Mouse (Mus musculus): ENCODE measurements at regions not wholly inside any gene's neighbourhood (a gene's known extent, or its start where the extent isn't known, plus 50 kb on each side); places are given as distances from the start of the nearest gene placed in this dataset.

- DNase-seq (ENCODE audit: extremely low spot score in 1 of 2, low spot score in 1 of 2), result peak; percentile 69 to 84
These were observed 186.3 kb downstream of the Pdgfra start for GRCm38 (mm10) chr5:75338439-75338838.

DNA sequence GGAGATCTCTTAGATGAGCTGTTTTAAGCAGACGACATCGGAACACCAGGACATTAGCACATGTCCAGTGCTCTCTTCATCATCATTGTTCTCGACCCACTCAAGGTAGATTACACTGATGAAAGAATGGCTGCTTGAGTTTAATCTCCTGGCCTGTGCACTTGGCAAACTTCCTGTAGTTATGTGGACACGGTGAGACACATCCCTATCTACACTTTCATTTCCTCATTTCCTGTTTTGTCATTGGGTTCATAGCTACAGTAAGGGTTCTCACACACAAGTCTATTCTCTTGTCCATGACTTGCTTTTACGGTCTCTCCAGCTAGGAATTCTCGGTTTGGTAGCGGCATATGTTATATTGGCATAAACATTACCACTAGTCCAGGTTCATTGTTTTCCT lies 190.5 kb downstream of the Pdgfra start:
- no peak for DNase-seq (ENCODE audit: extremely low spot score in 1 of 2, low spot score in 1 of 2)

GRCm38 (mm10) chr5:75346836-75347773 lies 195.0 kb downstream of the Pdgfra start:
- DNase-seq (ENCODE audit: extremely low spot score in 1 of 2, low spot score in 1 of 2), result peak in 1 of 2 experiments; percentile 13

DNA sequence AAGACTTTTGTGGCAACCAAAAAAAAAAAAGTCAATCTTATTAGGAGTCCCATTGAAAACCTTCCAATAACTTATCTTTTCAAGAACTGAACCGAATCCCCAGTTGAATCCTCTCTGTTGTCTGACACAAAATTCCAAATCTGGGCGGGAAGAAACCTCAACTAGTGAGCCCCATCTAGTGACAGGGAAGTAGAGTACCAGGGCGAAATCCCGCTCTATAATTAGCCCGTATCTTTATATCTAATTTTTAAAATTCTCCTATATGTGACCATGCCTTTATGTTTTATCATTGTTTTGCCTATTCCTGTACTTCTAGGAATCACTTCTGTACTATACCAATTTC lies 195.7 kb downstream of the Pdgfra start:
- DNase-seq (ENCODE audit: extremely low spot score in 1 of 2, low spot score in 1 of 2), result peak in 1 of 2 experiments; percentile 47

DNA sequence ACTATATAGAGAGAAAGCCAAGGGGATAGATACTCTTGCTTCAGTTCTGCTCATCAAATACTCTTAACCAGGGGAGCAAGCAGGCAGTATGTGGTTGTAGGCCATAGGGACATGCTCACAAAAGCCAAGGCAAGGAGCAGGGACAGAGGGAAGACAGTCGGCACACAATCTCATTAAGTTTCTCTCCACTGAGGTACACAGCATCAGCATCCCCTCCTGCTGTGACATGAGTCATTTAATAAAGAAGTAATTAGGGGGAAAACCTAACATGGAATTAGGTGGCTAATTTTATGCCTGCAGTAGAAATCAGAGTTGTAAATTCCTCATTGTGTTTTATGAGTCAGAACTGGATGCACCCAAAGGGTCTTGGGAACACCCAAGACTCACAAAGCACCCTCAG lies 203.2 kb downstream of the Pdgfra start:
- no peak for DNase-seq (ENCODE audit: extremely low spot score in 1 of 2, low spot score in 1 of 2)

DNA sequence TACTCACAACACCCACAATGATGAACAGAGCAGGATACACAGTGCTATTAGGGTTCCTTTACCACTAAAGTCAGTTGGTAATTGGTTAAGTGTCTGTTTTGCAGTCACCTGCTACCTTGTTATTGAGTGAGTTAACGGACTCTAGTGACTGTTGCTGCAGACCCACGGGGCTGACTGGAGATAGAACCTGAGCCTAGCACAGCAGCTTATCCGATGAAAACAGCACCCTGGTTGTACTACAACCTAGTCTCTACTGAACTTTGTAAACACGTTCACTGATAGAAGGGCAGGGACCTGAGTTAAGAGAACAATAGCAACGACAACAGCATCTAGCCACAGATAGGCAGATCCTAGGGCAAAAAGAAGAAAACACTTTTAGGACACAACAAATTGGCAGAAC lies 206.8 kb downstream of the Pdgfra start:
- no peak for DNase-seq (ENCODE audit: extremely low spot score in 1 of 2, low spot score in 1 of 2)

GRCm38 (mm10) chr5:75363832-75364231 lies 210.9 kb upstream of the Kit start:
- DNase-seq (ENCODE audit: extremely low spot score in 1 of 2, low spot score in 1 of 2), result no peak

GRCm38 (mm10) chr5:75367282-75367681 lies 207.4 kb upstream of the Kit start:
- DNase-seq (ENCODE audit: extremely low spot score in 1 of 2, low spot score in 1 of 2), result no peak

DNA sequence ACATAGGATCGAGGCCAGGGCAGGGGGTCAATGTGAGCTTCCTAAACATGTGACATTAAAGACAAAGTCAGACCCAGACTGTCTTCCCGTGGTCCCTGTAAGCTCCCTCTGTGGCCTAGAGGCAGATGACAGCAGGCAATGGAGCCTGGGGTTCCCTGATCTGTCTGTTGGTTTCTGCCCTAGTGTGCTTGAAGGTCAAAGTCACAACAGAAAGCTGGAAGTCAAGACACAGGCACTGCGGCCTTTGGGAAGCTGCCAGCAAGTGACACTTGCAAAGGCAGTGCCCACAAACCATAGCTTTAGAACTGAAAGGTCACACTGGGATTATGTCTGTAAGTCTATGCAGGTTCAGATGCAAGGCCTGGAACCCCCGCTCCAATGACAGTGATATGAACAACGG lies 206.0 kb upstream of the Kit start:
- no peak for DNase-seq (ENCODE audit: extremely low spot score in 1 of 2, low spot score in 1 of 2)

DNA sequence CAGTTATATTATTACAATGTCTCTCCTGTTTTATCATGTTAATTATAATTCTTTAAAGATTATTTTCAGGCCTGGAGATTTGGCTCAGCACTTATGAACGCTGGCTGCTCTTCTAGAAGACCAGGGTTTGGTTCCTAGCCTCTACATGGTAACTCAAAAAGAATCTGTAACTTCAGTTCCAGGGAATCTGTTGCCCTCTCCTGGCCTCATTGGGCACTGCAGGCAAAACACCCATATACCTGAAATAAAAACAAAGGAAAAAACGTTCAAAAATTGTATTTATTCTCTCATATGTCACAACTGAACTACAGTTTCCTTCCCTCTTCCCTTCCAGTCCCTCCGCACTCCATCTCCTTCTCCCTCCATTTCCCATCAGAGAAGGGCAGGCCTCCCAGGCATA lies 201.9 kb upstream of the Kit start:
- no peak for DNase-seq (ENCODE audit: extremely low spot score in 1 of 2, low spot score in 1 of 2)

DNA sequence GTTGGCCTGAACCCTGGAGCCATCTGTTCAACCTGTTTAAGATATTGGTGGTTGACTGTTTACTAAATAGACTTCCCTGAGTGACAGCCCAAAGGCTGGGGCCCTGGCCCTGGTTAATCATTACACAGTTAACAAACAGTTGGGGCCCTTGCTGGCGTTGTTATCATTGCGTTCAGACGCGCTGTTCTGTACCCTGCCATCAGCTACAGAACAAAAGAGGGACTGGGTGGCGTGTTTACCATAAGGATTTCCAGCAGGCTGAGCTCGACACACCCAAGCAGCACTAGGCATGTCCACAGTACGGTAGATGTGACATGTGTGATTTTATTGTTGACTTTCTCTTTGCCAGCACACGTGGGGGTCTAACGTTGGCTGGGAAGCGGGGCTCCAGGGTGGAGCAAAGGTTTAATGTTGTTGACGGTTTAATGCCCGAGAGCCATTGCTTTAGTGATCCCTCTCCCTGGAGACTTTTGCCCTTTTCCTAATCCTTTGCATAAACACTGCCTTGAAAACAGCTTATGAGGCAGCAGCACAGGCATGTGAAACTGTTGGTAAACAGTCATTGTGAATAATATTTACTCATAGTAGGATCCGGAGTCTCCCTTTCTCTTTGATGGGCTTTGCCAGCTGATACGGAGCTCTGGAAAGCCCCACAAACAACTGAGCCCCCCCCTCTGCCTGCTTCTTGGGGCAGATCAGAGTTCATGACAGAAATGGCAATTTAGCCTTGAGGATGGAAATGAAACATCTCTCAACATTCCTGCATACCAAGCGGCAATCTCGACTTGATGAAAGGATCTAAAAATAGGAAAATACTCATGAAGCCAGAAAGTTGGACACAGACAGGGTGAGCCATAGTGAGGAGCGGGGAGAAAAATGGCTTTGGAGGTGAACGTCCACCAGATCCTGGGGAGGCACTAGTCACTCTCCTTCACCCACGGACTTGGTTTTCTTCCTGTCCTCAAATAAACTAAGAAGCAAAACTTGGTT lies 197.1 kb upstream of the Kit start:
- DNase-seq (ENCODE audit: extremely low spot score in 1 of 2, low spot score in 1 of 2), result no peak

- DNase-seq (ENCODE audit: extremely low spot score in 1 of 2, low spot score in 1 of 2), result no peak
These were observed 196.1 kb upstream of the Kit start for GRCm38 (mm10) chr5:75378655-75379054.

GRCm38 (mm10) chr5:75380340-75380739 lies 194.4 kb upstream of the Kit start:
- no peak for DNase-seq (ENCODE audit: extremely low spot score in 1 of 2, low spot score in 1 of 2)

DNA sequence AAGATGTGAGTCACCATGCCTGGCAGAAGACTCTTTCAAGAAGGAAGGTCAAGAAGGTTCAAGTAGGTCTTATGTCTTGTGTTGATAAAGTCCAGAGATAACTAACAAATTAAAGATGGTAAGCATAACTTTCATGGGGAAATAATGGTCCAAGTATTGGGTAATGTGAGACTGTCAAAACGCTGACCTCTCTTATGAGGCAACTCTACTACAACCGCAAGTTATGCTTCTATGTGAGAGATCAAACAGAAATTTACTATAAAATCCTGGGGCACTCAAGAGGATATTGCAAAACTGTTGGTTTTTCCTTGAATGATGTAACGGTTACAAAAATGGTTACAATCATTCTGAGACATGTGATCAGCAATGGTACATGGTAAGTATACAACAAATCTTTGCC lies 192.6 kb upstream of the Kit start:
- no peak for DNase-seq (ENCODE audit: extremely low spot score in 1 of 2, low spot score in 1 of 2)

GRCm38 (mm10) chr5:75387886-75388454 lies 186.7 kb upstream of the Kit start:
- peak in 1 of 2 experiments; percentile 11 for DNase-seq (ENCODE audit: extremely low spot score in 1 of 2, low spot score in 1 of 2)

DNA sequence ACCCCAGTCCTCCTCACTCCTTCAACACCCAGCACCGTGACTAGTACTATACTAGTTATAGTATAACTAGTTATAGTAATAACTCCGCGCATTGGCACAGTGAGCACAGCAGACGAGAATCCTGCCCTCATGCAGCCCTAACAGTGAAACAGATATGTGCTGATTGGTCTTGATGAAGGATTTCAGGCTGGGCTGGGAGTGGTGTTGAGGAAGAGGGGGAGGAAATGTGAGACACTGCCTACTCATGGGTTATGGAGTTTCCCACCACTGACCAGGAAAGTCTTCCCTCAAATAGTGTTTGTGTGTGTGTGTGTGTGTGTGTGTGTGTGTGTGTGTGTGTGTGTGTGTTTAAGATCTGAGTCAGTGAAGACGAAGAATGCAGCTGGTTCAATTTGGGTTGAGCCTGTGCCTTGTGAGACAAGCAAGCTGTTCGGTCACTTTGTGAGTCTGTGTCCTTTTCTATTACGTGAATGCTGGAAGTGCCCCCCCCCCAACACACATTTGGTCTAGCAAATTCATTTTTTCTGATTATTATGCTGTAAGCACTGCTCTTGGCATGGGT lies 185.9 kb upstream of the Kit start:
- DNase-seq (ENCODE audit: extremely low spot score in 1 of 2, low spot score in 1 of 2), result no peak

DNA sequence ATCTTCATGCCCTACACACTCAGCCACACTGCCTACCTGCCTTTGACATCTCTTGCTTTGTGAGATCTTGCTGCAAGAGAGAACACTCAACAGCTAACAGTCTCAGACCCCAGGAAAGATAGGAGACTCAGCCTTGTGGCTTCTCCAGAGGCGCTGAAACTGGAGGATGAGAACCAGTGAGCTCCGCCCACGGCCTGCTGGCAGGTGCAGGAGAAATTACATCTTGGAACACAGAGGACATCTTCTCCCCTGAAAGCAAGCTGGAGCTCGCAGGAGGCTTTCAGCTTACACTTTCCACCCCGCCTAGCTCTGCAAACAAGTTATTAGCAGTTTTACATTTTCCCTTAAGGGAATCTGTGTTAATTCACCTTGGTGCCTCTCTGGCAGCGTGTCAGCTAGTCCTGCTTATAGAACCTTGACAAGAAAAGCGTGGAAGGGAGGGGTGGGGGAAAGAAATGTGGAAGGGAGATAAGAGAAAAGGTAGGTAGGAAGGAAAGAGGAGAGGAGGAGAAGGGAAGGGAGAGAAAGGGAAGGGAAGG lies 185.2 kb upstream of the Kit start:
- peak; percentile 34 to 64 for DNase-seq (ENCODE audit: extremely low spot score in 1 of 2, low spot score in 1 of 2)

DNA sequence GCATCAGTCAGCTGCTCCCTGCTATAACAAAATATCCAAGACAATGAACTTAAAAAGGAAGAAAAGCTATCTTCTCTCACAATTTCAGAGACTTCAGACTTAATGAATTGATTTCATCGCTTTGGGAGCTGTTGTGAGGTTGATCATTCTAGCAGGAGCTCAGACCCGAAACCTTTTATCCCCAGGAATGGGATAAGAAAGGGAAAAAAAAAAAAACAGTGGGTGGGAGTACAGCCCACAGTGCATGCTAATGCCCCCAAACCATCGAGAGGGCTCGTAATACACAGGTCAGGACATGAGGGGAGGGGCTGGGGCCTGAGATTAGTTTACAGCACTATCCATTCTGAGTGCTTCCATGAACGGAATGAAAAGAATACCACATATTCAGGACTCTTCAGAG lies 175.9 kb upstream of the Kit start:
- no peak for DNase-seq (ENCODE audit: extremely low spot score in 1 of 2, low spot score in 1 of 2)

DNA sequence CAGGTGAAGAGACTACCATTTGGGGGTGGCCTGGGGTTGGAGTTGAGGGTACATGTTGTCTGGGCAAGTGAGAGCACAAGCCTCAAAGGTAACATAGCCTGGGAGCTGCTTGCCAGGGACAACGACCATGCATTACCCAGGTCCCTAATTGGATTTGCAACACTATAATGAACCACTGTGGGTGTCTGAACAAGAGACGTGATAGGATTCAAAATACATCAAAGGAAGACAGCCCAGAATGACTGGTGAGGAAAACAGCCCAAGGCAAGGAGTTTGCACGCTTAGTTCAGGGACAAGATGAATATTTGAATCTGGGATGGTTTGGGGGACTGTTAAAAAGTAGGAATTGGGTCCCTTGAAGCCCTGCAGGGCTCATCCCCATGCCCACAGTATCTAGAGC lies 173.0 kb upstream of the Kit start:
- no peak for DNase-seq (ENCODE audit: extremely low spot score in 1 of 2, low spot score in 1 of 2)

DNA sequence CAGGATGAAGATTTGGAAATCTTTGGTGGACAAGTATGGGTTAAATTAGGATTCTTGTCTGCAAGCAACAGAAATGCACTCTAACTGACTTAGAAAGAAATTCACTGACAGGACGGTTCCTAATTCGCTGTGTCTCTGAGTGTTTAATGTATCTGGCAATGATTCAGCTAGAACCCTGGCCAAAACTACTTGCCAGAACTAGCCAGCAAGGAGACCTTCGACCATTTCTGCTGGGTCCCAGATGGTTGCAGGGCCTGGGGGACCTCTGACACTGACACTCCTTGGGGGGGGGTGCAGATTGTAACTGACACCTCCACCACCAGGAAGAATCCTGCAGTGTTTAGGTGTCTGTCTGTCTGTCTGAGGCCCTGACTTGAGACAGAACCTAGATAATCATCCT lies 172.1 kb upstream of the Kit start:
- DNase-seq (ENCODE audit: extremely low spot score in 1 of 2, low spot score in 1 of 2), result no peak

DNA sequence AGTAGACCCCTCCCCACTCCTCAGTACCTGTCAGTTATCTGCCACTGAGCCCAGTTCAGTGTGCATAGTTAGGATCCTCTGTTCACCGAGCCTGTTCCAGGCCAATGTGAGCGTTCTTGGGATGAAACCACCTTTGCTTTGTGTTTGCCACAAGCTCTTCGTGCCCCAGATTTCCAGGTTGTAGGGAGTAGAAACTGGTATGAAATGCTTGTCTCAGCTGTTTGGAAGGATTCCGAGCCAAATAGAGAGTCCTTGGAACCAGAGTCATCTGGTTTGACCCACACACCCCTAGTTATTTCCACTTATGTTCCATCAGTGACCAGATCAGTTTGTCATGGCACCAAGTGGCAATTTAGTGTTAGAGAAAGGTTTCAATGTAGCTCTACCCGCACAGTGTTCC lies 171.2 kb upstream of the Kit start:
- no peak for DNase-seq (ENCODE audit: extremely low spot score in 1 of 2, low spot score in 1 of 2)

All from frontal cortex, adult 2 months (tissue).